In the genomic region with DNA sequence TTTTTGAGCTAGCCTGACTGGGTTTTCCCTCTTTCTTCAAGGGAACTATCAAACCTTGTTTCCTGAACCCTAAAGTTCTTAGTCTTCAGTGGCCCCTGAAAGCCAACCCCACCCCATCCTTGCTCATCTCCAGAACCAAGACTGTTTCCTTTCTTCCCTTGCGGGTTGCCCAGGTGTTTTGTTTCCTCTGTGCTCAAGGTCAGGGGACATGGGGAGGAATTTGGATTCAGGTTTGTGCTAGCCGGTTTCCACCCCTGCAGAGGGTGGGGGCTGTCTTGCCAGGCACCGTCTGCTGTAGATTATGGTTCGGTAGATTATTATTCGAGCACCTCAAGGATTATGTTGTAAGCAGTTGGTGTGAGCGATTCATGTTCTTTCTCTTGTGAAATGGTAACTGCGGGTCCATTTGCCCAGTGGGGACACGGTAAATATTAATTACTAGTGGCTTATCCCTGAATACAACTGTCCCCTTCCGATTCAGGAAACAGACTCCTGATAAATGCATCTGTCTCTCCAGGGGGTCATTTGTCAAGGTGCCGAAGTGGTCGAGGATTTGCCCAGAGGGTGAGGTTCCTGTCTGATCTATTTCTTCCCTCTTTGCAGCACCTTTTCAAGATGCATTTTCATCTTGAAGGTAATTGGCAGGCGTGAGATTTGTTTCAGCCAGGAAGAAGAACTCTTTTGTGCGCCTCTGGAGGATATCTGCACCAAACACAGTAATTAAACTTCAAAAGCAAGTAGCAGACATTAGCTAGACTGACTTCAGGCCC, we compare ENCODE assay signal across 17 mouse cellular contexts.
"Had no signal": no experiment of that assay in that cellular context is flagged by ENCODE, and none has a peak within 500 bp of the region (broad histone marks: within the 10 kb centered on the region; RNA-seq: fewer than 3 reads in every experiment).

No protein-coding gene starts in this region.

- H3K9ac ChIP-seq: liver, embryonic 13.5 days; liver, embryonic 15.5 days; liver, postnatal 0 days; lung, embryonic 15.5 days; neural tube, embryonic 12.5 days; stomach, embryonic 15.5 days had no signal

- H3K4me2 ChIP-seq: liver, embryonic 13.5 days; liver, embryonic 15.5 days; lung, embryonic 15.5 days; neural tube, embryonic 12.5 days; stomach, embryonic 15.5 days had no signal

- H3K4me1 ChIP-seq: liver, embryonic 13.5 days; liver, embryonic 15.5 days; lung, embryonic 15.5 days; megakaryocyte, embryonic 14.5 days; neural tube, embryonic 12.5 days; stomach, embryonic 15.5 days had no signal

- DNase-seq: liver, embryonic 13.5 days; liver, postnatal 0 days; lung, adult 2 months; lung, postnatal 14 days; lung, postnatal 36 days; right cerebral cortex, postnatal 14 days; thymus, adult 18-20 months; thymus, postnatal 14 days; thymus, postnatal 36 days had no signal

- H3K4me3 ChIP-seq: liver, embryonic 13.5 days; liver, embryonic 15.5 days; lung, embryonic 15.5 days; megakaryocyte, embryonic 14.5 days; neural tube, embryonic 12.5 days; stomach, embryonic 15.5 days had no signal

- H3K27me3 ChIP-seq: liver, embryonic 13.5 days; liver, embryonic 15.5 days; lung, embryonic 15.5 days; megakaryocyte, embryonic 14.5 days; neural tube, embryonic 12.5 days; stomach, embryonic 15.5 days had no signal

- H3K9me3 ChIP-seq: lung, embryonic 15.5 days; stomach, embryonic 15.5 days had no signal

- ATAC-seq: liver, postnatal 0 days; lung, postnatal 0 days had no signal

- H3K27ac ChIP-seq: liver, embryonic 13.5 days; liver, embryonic 15.5 days; lung, embryonic 15.5 days; macrophage; neural tube, embryonic 12.5 days; stomach, embryonic 15.5 days; stomach, postnatal 0 days had no signal

- H3K36me3 ChIP-seq: liver, embryonic 13.5 days; liver, embryonic 15.5 days; lung, embryonic 15.5 days; neural tube, embryonic 12.5 days; stomach, embryonic 15.5 days had no signal
